Mouse (Mus musculus) liver, embryonic 13.5 days (tissue): ENCODE measurements at regions not wholly inside any gene's neighbourhood (a gene's known extent, or its start where the extent isn't known, plus 50 kb on each side); places are given as distances from the start of the nearest gene placed in this dataset.
"Not testable (repeated sequence)": the region's sequence is repeated elsewhere in the genome, so short reads cannot be mapped to it uniquely, and the experiment has no call there.

Source experiments
- ATAC-seq: fragments of 200-750 bp; cut with Nextera tagmentation; 2 replicates; pipeline ENCODE4 v1.8.0; 2017; ENCODE audit warnings: low read depth, mild to moderate bottlenecking, moderate number of reproducible peaks, moderate library complexity
- DNase-seq: peaks from one replicate; pipeline ENCODE4 v3.0.0; 2022
- H3K27ac ChIP-seq: fragments of 300-500 bp; sonication (generic); 2 replicates; pipeline ENCODE4 v1.5.1; 2015; ENCODE audit warnings: moderate library complexity, mild to moderate bottlenecking, inconsistent platforms
- H3K27me3 ChIP-seq: fragments of 300-500 bp; sonication (generic); 2 replicates; pipeline ENCODE4 v1.6.1; 2015; ENCODE audit warnings: mild to moderate bottlenecking, inconsistent platforms
- H3K36me3 ChIP-seq: fragments of 300-500 bp; sonication (generic); 2 replicates; pipeline ENCODE4 v1.6.1; 2015; ENCODE audit warnings: mild to moderate bottlenecking, inconsistent platforms
- H3K4me1 ChIP-seq: fragments of 300-500 bp; sonication (generic); replicated peaks from 2 replicates; pipeline ENCODE4 v1.6.1; 2015; ENCODE audit warnings: inconsistent platforms
- H3K4me2 ChIP-seq: fragments of 300-500 bp; sonication (generic); 2 replicates; pipeline ENCODE4 v1.6.1; 2015; ENCODE audit warnings: inconsistent platforms, mild to moderate bottlenecking, moderate library complexity
- H3K4me3 ChIP-seq: fragments of 300-500 bp; sonication (generic); replicated peaks from 2 replicates; pipeline ENCODE4 v1.5.1; 2015; ENCODE audit warnings: mild to moderate bottlenecking, inconsistent platforms
- H3K9ac ChIP-seq: fragments of 300-500 bp; sonication (generic); 2 replicates; pipeline ENCODE4 v1.6.1; 2015; ENCODE audit warnings: mild to moderate bottlenecking, inconsistent platforms
- H3K9me3 ChIP-seq: fragments of 300-500 bp; sonication (generic); replicated peaks from 2 replicates; pipeline ENCODE4 v1.6.1; 2016; ENCODE audit warnings: inconsistent platforms
- WGBS: fragments of 180-500 bp; shearing (Covaris S2); methylation state at CpG from one replicate; pipeline ENCODE4 v1.1.7; 2015; ENCODE audit not compliant: insufficient replicate concordance; 5-methylcytosine and 5-hydroxymethylcytosine counted together

GRCm38 (mm10) chr17:14144082-14144481 is 60.0 kb downstream of the Dact2 start:
- WGBS, result 50% methylated on average over 7 of the region's 7 CpGs
- no peak for ATAC-seq
- H3K9me3 ChIP-seq, result no peaks in the 10 kb centered on the region

GRCm38 (mm10) chr17:14141669-14142068 is 62.4 kb downstream of the Dact2 start:
- no peaks in the 10 kb centered on the region for H3K4me1 ChIP-seq
- H3K36me3 ChIP-seq, result no peaks in the 10 kb centered on the region
- no peaks in the 10 kb centered on the region for H3K27me3 ChIP-seq
- H3K9ac ChIP-seq, result no peak overlapping the region
- H3K4me3 ChIP-seq, result no peak overlapping the region
- no peak overlapping the region for H3K27ac ChIP-seq
- ATAC-seq (no peak), DNase-seq (no peak)
- no peaks in the 10 kb centered on the region for H3K9me3 ChIP-seq
- no peak overlapping the region for H3K4me2 ChIP-seq
- WGBS, result 61% methylated on average over 5 of the region's 5 CpGs

More at GRCm38 (mm10) chr17:14144082-14144481, 60.0 kb downstream of the Dact2 start:
- H3K27me3 ChIP-seq, result no peaks in the 10 kb centered on the region
- DNase-seq, result no peak
- no peak overlapping the region for H3K27ac ChIP-seq
- H3K4me1 ChIP-seq, result no peaks in the 10 kb centered on the region
- no peak overlapping the region for H3K9ac ChIP-seq
- H3K36me3 ChIP-seq, result no peaks in the 10 kb centered on the region
- H3K4me2 ChIP-seq, result no peak overlapping the region
- H3K4me3 ChIP-seq, result no peak overlapping the region

- Histone ChIP-seq H3K27ac (no peak overlapping the region), H3K9me3 (no peaks in the 10 kb centered on the region), H3K27me3 (no peaks in the 10 kb centered on the region), H3K36me3 (no peaks in the 10 kb centered on the region), H3K4me2 (no peak overlapping the region), H3K9ac (no peak overlapping the region), H3K4me1 (no peaks in the 10 kb centered on the region), H3K4me3 (no peak overlapping the region)
- 52% methylated on average over 2 of the region's 2 CpGs for whole genome bisulfite sequencing
- no peak for ATAC-seq
- no peak for DNase-seq
Measured at GRCm38 (mm10) chr17:14140266-14140665, 63.8 kb downstream of the Dact2 start.

GRCm38 (mm10) chr17:14138941-14139340 is 65.2 kb downstream of the Dact2 start:
- no peaks in the 10 kb centered on the region for H3K4me1 ChIP-seq
- H3K36me3 ChIP-seq, result no peaks in the 10 kb centered on the region
- no peak overlapping the region for H3K9ac ChIP-seq
- H3K9me3 ChIP-seq, result no peaks in the 10 kb centered on the region
- H3K27ac ChIP-seq, result no peak overlapping the region
- H3K27me3 ChIP-seq, result no peaks in the 10 kb centered on the region
- DNase-seq (no peak), ATAC-seq (no peak)
- WGBS, result 58% methylated on average over 5 of the region's 5 CpGs
- H3K4me3 ChIP-seq, result no peak overlapping the region
- no peak overlapping the region for H3K4me2 ChIP-seq

- H3K9ac ChIP-seq, result no peak overlapping the region
- no peaks in the 10 kb centered on the region for H3K4me1 ChIP-seq
- no peak overlapping the region for H3K4me2 ChIP-seq
- peak; percentile 15 for DNase-seq
- no peak overlapping the region for H3K27ac ChIP-seq
- H3K9me3 ChIP-seq, result no peaks in the 10 kb centered on the region
- no peak for ATAC-seq
- WGBS, result 34% methylated on average over 6 of the region's 6 CpGs
- no peaks in the 10 kb centered on the region for H3K27me3 ChIP-seq
- no peaks in the 10 kb centered on the region for H3K36me3 ChIP-seq
- no peak overlapping the region for H3K4me3 ChIP-seq
Measured at GRCm38 (mm10) chr17:14136702-14137315, 67.3 kb downstream of the Dact2 start.

GRCm38 (mm10) chr17:14134604-14135003 is 69.5 kb downstream of the Dact2 start:
- DNase-seq (no peak), ATAC-seq (no peak)
- H3K4me3 ChIP-seq, result no peak overlapping the region
- no peaks in the 10 kb centered on the region for H3K4me1 ChIP-seq
- H3K4me2 ChIP-seq, result no peak overlapping the region
- no peak overlapping the region for H3K9ac ChIP-seq
- H3K36me3 ChIP-seq, result no peaks in the 10 kb centered on the region
- H3K27me3 ChIP-seq, result no peaks in the 10 kb centered on the region
- WGBS, result 62% methylated on average over 3 of the region's 3 CpGs
- no peaks in the 10 kb centered on the region for H3K9me3 ChIP-seq
- no peak overlapping the region for H3K27ac ChIP-seq

GRCm38 (mm10) chr17:14133986-14134385 is 70.1 kb downstream of the Dact2 start:
- WGBS, result 42% methylated on average over 2 of the region's 2 CpGs
- no peak overlapping the region for H3K4me3 ChIP-seq

GRCm38 (mm10) chr17:14127031-14127430 is 67.7 kb upstream of the Gm7358 start:
- not testable (repeated sequence) for H3K9ac ChIP-seq, H3K27me3 ChIP-seq, H3K36me3 ChIP-seq, H3K27ac ChIP-seq, DNase-seq, H3K4me1 ChIP-seq, H3K9me3 ChIP-seq, H3K4me2 ChIP-seq, H3K4me3 ChIP-seq, ATAC-seq
- 18% methylated on average over 2 of the region's 2 CpGs for WGBS

More at GRCm38 (mm10) chr17:14133986-14134385, 70.1 kb downstream of the Dact2 start:
- H3K9me3 ChIP-seq, result no peaks in the 10 kb centered on the region
- H3K4me2 ChIP-seq, result no peak overlapping the region
- DNase-seq (no peak), ATAC-seq (no peak)
- no peak overlapping the region for H3K27ac ChIP-seq
- no peak overlapping the region for H3K9ac ChIP-seq
- H3K4me1 ChIP-seq, result no peaks in the 10 kb centered on the region
- H3K36me3 ChIP-seq, result no peaks in the 10 kb centered on the region
- no peaks in the 10 kb centered on the region for H3K27me3 ChIP-seq

GRCm38 (mm10) chr17:14118863-14119262 is 59.5 kb upstream of the Gm7358 start:
- Histone ChIP-seq H3K27ac (no peak overlapping the region), H3K9me3 (no peaks in the 10 kb centered on the region), H3K4me1 (no peaks in the 10 kb centered on the region), H3K4me3 (no peak overlapping the region), H3K4me2 (no peak overlapping the region), H3K27me3 (no peaks in the 10 kb centered on the region), H3K36me3 (no peaks in the 10 kb centered on the region), H3K9ac (no peak overlapping the region)
- ATAC-seq (no peak), DNase-seq (no peak)
- WGBS, result 57% methylated on average over 3 of the region's 3 CpGs

GRCm38 (mm10) chr17:14116223-14116622 is 56.9 kb upstream of the Gm7358 start:
- no peak overlapping the region for H3K4me2 ChIP-seq
- H3K27ac ChIP-seq, result no peak overlapping the region
- H3K4me1 ChIP-seq, result no peaks in the 10 kb centered on the region
- H3K4me3 ChIP-seq, result no peak overlapping the region
- H3K36me3 ChIP-seq, result no peaks in the 10 kb centered on the region
- DNase-seq (no peak), ATAC-seq (no peak)
- no peaks in the 10 kb centered on the region for H3K9me3 ChIP-seq
- WGBS, result 64% methylated on average over 2 of the region's 2 CpGs
- H3K9ac ChIP-seq, result no peak overlapping the region
- no peaks in the 10 kb centered on the region for H3K27me3 ChIP-seq

- H3K27me3 ChIP-seq, result no peaks in the 10 kb centered on the region
- no peak for DNase-seq
- H3K9me3 ChIP-seq, result no peaks in the 10 kb centered on the region
- H3K4me2 ChIP-seq, result no peak overlapping the region
- H3K9ac ChIP-seq, result no peak overlapping the region
- no peak overlapping the region for H3K27ac ChIP-seq
- no peak overlapping the region for H3K4me3 ChIP-seq
- ATAC-seq, result no peak
- no peaks in the 10 kb centered on the region for H3K4me1 ChIP-seq
- 54% methylated on average over 2 of the region's 2 CpGs for WGBS
- H3K36me3 ChIP-seq, result no peaks in the 10 kb centered on the region
Measured at GRCm38 (mm10) chr17:14114856-14115255, 55.5 kb upstream of the Gm7358 start.

- DNase-seq, H3K36me3 ChIP-seq, ATAC-seq, H3K27me3 ChIP-seq, H3K27ac ChIP-seq, H3K9me3 ChIP-seq, H3K9ac ChIP-seq, H3K4me1 ChIP-seq, H3K4me2 ChIP-seq, H3K4me3 ChIP-seq: not testable (repeated sequence)
- WGBS, result 11% methylated on average over 1 of the region's 1 CpGs
Measured at GRCm38 (mm10) chr17:14111692-14112091, 52.4 kb upstream of the Gm7358 start.
